ENCODE assay signal across 7 mouse cellular contexts in the genomic region with DNA sequence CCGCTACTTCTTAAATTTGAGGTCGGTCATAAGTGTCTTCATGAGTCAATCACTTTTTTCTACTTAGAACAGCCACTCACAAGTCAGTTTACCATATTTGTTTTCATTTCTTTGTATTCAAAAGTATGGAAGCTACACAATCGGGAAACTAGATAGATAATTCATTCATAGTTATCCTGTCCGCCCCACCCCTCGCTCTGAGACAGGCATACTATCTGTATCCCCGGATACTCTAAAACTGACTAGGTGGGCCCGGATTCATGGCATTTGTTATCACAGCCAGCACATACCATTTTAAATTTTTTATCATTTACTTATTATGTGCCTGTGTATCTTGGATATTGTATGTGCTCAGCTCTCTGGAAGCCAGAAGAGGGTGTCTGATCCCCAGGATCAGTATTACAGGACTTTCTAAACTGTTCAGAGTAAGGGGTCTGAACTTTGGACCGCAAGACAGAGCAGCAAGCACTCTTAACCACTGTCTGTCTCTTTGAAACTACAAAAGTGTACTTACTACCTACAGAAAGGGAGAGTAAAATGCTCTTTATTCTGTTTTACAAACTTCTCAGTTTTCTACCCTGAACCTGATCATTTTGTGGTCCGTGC. TPM values are rescaled to one million over a fixed set of nuclear protein-coding genes. Genes with fewer than 3 reads are reported as not detected.
A peak's percentile ranks its signal among the peaks of the same experiment; 100 is the strongest.
DNase-seq lines count a peak whose midpoint lies in the region; ATAC-seq lines count a peak whose summit lies in the region.

No protein-coding gene starts in this region.

- peak overlapping the region; percentile 93 for H3K9ac ChIP-seq in forebrain, embryonic 13.5 days
- H3K9ac ChIP-seq in liver, embryonic 11.5 days (ENCODE audit: low read depth, low read length) = peak overlapping the region; percentile 93

- H3K9me3 ChIP-seq in forebrain, embryonic 13.5 days (replicated peaks) = no peaks in the 10 kb centered on the region
- no peaks in the 10 kb centered on the region for H3K9me3 ChIP-seq in liver, embryonic 11.5 days (ENCODE audit: control insufficient read depth, low read length)

- WGBS in forebrain, embryonic 13.5 days = 60% methylated on average over 9 of the region's 9 CpGs
- 37% methylated on average over 9 of the region's 9 CpGs for WGBS in liver, embryonic 11.5 days

- H3K27me3 ChIP-seq in forebrain, embryonic 13.5 days = no peaks in the 10 kb centered on the region
- H3K27me3 ChIP-seq in liver, embryonic 11.5 days (replicated peaks; ENCODE audit: control insufficient read depth, insufficient read depth, low read length) = no peaks in the 10 kb centered on the region

- peak overlapping the region; percentile 98 for H3K27ac ChIP-seq in forebrain, embryonic 13.5 days
- peak overlapping the region; percentile 99 for H3K27ac ChIP-seq in liver, embryonic 11.5 days (ENCODE audit: low read depth, low read length)

- ATAC-seq in forebrain, embryonic 13.5 days = no peak
- peak; percentile 38 for ATAC-seq in liver, embryonic 11.5 days (replicated peaks; ENCODE audit: low FRiP score)

- DNase-seq in 3T3-L1 (ENCODE audit: low read depth, low spot score) = peak; percentile 37
- DNase-seq in 416B (ENCODE audit: low read depth) = peak; percentile 32
- DNase-seq in liver, embryonic 11.5 days (ENCODE audit: low spot score) = no peak
- no peak for DNase-seq in ovary, postnatal 14 days (ENCODE audit: low spot score)
- no peak for DNase-seq in adrenal gland, postnatal 14 days
- DNase-seq in adrenal gland, adult 18-20 months (ENCODE audit: low spot score in 2 of 2) = no peak

- peak overlapping the region; percentile 80 for H3K4me2 ChIP-seq in forebrain, embryonic 13.5 days
- H3K4me2 ChIP-seq in liver, embryonic 11.5 days = peak overlapping the region; percentile 91

- peaks cover 35% of the 10 kb centered on the region for H3K4me1 ChIP-seq in forebrain, embryonic 13.5 days
- H3K4me1 ChIP-seq in liver, embryonic 11.5 days (replicated peaks; ENCODE audit: control insufficient read depth, insufficient read depth, low read length) = peaks cover 32% of the 10 kb centered on the region

- H3K4me3 ChIP-seq in forebrain, embryonic 13.5 days = peak overlapping the region; percentile 79
- H3K4me3 ChIP-seq in liver, embryonic 11.5 days (ENCODE audit: low read depth, low read length) = peak overlapping the region; percentile 91

- H3K36me3 ChIP-seq in forebrain, embryonic 13.5 days (ENCODE audit: poor library complexity, severe bottlenecking) = peaks cover 13% of the 10 kb centered on the region; the same call in 1 of the 2 replicates
- peaks cover 8% of the 10 kb centered on the region; the same call in 1 of the 2 replicates for H3K36me3 ChIP-seq in liver, embryonic 11.5 days (ENCODE audit: control insufficient read depth, insufficient read depth, low read length)

RNA-seq across cellular contexts. Expression of a gene that starts 2.2 kb away (rescaled TPM):
- polyA plus RNA-seq in forebrain, embryonic 13.5 days (2015; fragmentation: Nextera tagmentation; extraction: Ambion mirVana) = 39.4 and 46.6 TPM in 2 replicates
- polyA plus RNA-seq in liver, embryonic 11.5 days (2014; fragmentation: Nextera tagmentation; extraction: Ambion mirVana) = 45.5 and 45.7 TPM in 2 replicates
- 32.8 and 37.5 TPM in 2 replicates for total RNA-seq in adrenal gland, postnatal 14 days (2021)
- total RNA-seq in adrenal gland, adult 18-20 months (2021) = 10 to 100 TPM; 32.1 to 35.8 TPM

RNA-seq across cellular contexts. Expression of a gene that starts 51.2 kb away (rescaled TPM):
- 64.7 and 69.5 TPM in 2 replicates for polyA plus RNA-seq in forebrain, embryonic 13.5 days (2015; fragmentation: Nextera tagmentation; extraction: Ambion mirVana)
- polyA plus RNA-seq in liver, embryonic 11.5 days (2014; fragmentation: Nextera tagmentation; extraction: Ambion mirVana) = 42.0 and 46.1 TPM in 2 replicates
- total RNA-seq in adrenal gland, postnatal 14 days (2021) = 73.5 and 83.9 TPM in 2 replicates
- total RNA-seq in adrenal gland, adult 18-20 months (2021) = 10 to 100 TPM; 70.9 to 97.3 TPM

RNA-seq across cellular contexts. Expression of a gene that starts 57.2 kb away (rescaled TPM):
- 22.1 and 24.0 TPM in 2 replicates for polyA plus RNA-seq in forebrain, embryonic 13.5 days (2015; fragmentation: Nextera tagmentation; extraction: Ambion mirVana)
- 12.4 and 12.7 TPM in 2 replicates for polyA plus RNA-seq in liver, embryonic 11.5 days (2014; fragmentation: Nextera tagmentation; extraction: Ambion mirVana)
- total RNA-seq in adrenal gland, postnatal 14 days (2021) = 9.3 and 11.5 TPM in 2 replicates
- 1 to 10 TPM; 8.7 to 9.3 TPM for total RNA-seq in adrenal gland, adult 18-20 months (2021)

Comparison
In these comparisons a context has a peak if more than half of its experiments do, and no peak if none do; other contexts are left out.
1. DNase-seq: peak in 3T3-L1 (single experiment) and 416B (single experiment); none in liver, embryonic 11.5 days (single experiment), ovary, postnatal 14 days (single experiment), adrenal gland, postnatal 14 days (single experiment) and adrenal gland, adult 18-20 months (0 of 2).